Comparison of ENCODE assay signal across 9 mouse cellular contexts in genomic region chr6:84181452-84181851, GRCm38 (mm10).
DNase-seq lines count a peak whose midpoint lies in the region; ATAC-seq and TF ChIP-seq lines count a peak whose summit lies in the region.
"Had no signal": no experiment of that assay in that cellular context is flagged by ENCODE, and none has a peak within 500 bp of the region (broad histone marks: within the 10 kb centered on the region; RNA-seq: fewer than 3 reads in every experiment).

No protein-coding gene starts in this region.

- H3K4me2 ChIP-seq in intestine, postnatal 0 days (replicated peaks; ENCODE audit: low read depth): no peak overlapping the region
- H3K4me2 ChIP-seq: neural tube, embryonic 15.5 days had no signal

- H3K9me3 ChIP-seq in intestine, postnatal 0 days (ENCODE audit: control insufficient read depth): no peaks in the 10 kb centered on the region
- H3K9me3 ChIP-seq: neural tube, embryonic 15.5 days had no signal

- H3K36me3 ChIP-seq in intestine, postnatal 0 days (ENCODE audit: control insufficient read depth, insufficient read depth): no peaks in the 10 kb centered on the region
- H3K36me3 ChIP-seq: neural tube, embryonic 15.5 days had no signal

- no peak overlapping the region for H3K27ac ChIP-seq in intestine, postnatal 0 days (ENCODE audit: low read depth, low read length)
- H3K27ac ChIP-seq: liver, embryonic 14.5 days; neural tube, embryonic 15.5 days had no signal

- H3K4me1 ChIP-seq in intestine, postnatal 0 days (replicated peaks; ENCODE audit: control insufficient read depth, insufficient read depth, low read length): no peaks in the 10 kb centered on the region
- H3K4me1 ChIP-seq: neural tube, embryonic 15.5 days had no signal

- in situ Hi-C loops in Patski (cut with MboI; ENCODE audit: low pct_unique_long_range_greater_than_20kb): no loop called here

- H3K27me3 ChIP-seq in Patski: no peaks in the 10 kb centered on the region
- no peaks in the 10 kb centered on the region for H3K27me3 ChIP-seq in intestine, postnatal 0 days (replicated peaks; ENCODE audit: control insufficient read depth, insufficient read depth, low read length)
- H3K27me3 ChIP-seq: neural tube, embryonic 15.5 days had no signal

- intact Hi-C loops in heart, postnatal 14 days (cut with DNase I): no loop called here

- CTCF ChIA-PET in Patski (lab: Charles Lee): interaction anchor here (1.0 to 1.1 kb wide), 2 partner anchors 8 to 87 kb away, joined by 3 read pairs; no protein-coding TSS in a partner anchor

- WGBS in intestine, postnatal 0 days: 36% methylated on average over 4 of the region's 4 CpGs

- POLR2A ChIA-PET in Patski (lab: Charles Lee): no interaction called here

- no peak overlapping the region for H3K9ac ChIP-seq in intestine, postnatal 0 days (ENCODE audit: low read depth, low read length)
- H3K9ac ChIP-seq: liver, embryonic 14.5 days; neural tube, embryonic 15.5 days had no signal

- peak; percentile 89 for ATAC-seq in Patski
- ATAC-seq in intestine, postnatal 0 days: no peak
- no peak for ATAC-seq in erythroblast, adult 5-6 weeks (replicated peaks; ENCODE audit: low FRiP score, poor library complexity, severe bottlenecking)

- DNase-seq in Patski (ENCODE audit: low read depth, low spot score): peak; percentile 63
- DNase-seq in gastrocnemius, adult 18-20 months (ENCODE audit: low spot score): peak; percentile 46
- peak; percentile 61 to 78 for DNase-seq in heart, postnatal 14 days
- DNase-seq in lung, postnatal 14 days: peak; percentile 70
- no peak for DNase-seq in frontal cortex, postnatal 10 days (ENCODE audit: low spot score in 2 of 2)

- H3K4me3 ChIP-seq in intestine, postnatal 0 days (ENCODE audit: low read depth, low read length): no peak overlapping the region
- H3K4me3 ChIP-seq: neural tube, embryonic 15.5 days had no signal

- TF ChIP-seq CTCF in Patski (IDR thresholded peaks at IDR 0.05): no peak
- TF ChIP-seq CTCF in intestine, postnatal 0 days (IDR thresholded peaks at IDR 0.05; ENCODE audit: low read depth): no peak

Comparison
In these comparisons a context has a peak if more than half of its experiments do, and no peak if none do; other contexts are left out.
1. DNase-seq: peak in Patski (single experiment), gastrocnemius, adult 18-20 months (single experiment), heart, postnatal 14 days (2 of 2) and lung, postnatal 14 days (single experiment); none in frontal cortex, postnatal 10 days (0 of 2).